Mouse (Mus musculus) MEL (cell line): ENCODE measurements around the gene Otof.

ENCODE experiments used
- CHD1 ChIP-seq: IDR thresholded peaks from 2 replicates; pipeline ENCODE4 v1.6.1; 2012; ENCODE audit warnings: low read depth, mild to moderate bottlenecking, inconsistent platforms, low read length, improper control_type of control experiment
- CTCF ChIP-seq, 3 experiments: IDR thresholded peaks in 2 of 3; conservative IDR thresholded peaks in 1 of 3; 2 replicates each; pipeline ENCODE4 v1.5.1; 2011 to 2012; ENCODE audit warnings: low read length in 3 of 3, low read depth in 2 of 3, mild to moderate bottlenecking in 2 of 3, improper control_type of control experiment in 1 of 3, inconsistent platforms in 1 of 3, mixed read lengths in 1 of 3, moderate library complexity in 1 of 3; ENCODE audit not compliant: control insufficient read depth in 1 of 3, insufficient read depth in 1 of 3, poor library complexity in 1 of 3, severe bottlenecking in 1 of 3
- GATA1 ChIP-seq: IDR thresholded peaks from 2 replicates; pipeline ENCODE4 v1.6.1; 2011; ENCODE audit warnings: low read depth, low read length, improper control_type of control experiment
- HCFC1 ChIP-seq: IDR thresholded peaks from 2 replicates; pipeline ENCODE4 v1.6.1; 2012; ENCODE audit warnings: low read depth, mild to moderate bottlenecking, inconsistent platforms, low read length, improper control_type of control experiment, moderate library complexity
- JUND ChIP-seq: IDR thresholded peaks from 2 replicates; pipeline ENCODE4 v1.6.1; 2011; ENCODE audit warnings: low read depth, mild to moderate bottlenecking, improper control_type of control experiment, low read length
- MAFK ChIP-seq: IDR thresholded peaks from 2 replicates; pipeline ENCODE4 v1.6.1; 2011; ENCODE audit warnings: low read depth, mild to moderate bottlenecking, low read length, improper control_type of control experiment, borderline replicate concordance
- TBP ChIP-seq: IDR thresholded peaks from 2 replicates; pipeline ENCODE4 v1.8.0; 2011; ENCODE audit warnings: low read depth, low read length, improper control_type of control experiment

DNA sequence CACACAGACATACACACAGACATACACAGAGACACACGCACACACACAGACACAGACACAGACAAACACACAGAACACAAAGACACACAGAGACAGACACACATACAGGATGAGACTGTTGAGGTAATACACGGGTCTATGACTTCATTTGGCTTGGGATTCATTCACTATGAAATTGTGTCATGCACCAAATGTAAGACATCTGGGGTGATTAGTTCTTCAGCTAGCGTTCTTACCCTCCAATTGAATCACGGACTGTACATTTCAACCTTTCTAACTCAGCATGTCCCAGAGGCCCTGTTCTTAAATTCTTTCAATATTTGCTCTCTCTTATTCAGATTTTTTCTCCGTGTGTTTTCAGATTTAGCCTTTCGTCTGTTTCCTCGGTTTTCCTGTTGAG is 32.9 kb upstream of the Otof start:
- TF ChIP-seq GATA1, result no peak
- TF ChIP-seq MAFK, result no peak
- no peak for TF ChIP-seq TBP
- no peak for TF ChIP-seq CHD1
- TF ChIP-seq JUND, result no peak
- TF ChIP-seq HCFC1, result no peak
- no peak for TF ChIP-seq CTCF (IDR thresholded peaks at IDR 0.05 in 2 of 3, conservative IDR thresholded peaks at IDR 0.05 in 1 of 3; ENCODE audit: control insufficient read depth in 1 of 3, insufficient read depth in 1 of 3, low read depth in 2 of 3, low read length in 3 of 3, poor library complexity in 1 of 3, severe bottlenecking in 1 of 3)
